Mouse (Mus musculus) neural tube, embryonic 14.5 days (tissue): ENCODE measurements at regions not wholly inside any gene's neighbourhood (a gene's known extent, or its start where the extent isn't known, plus 50 kb on each side); places are given as distances from the start of the nearest gene placed in this dataset.

Experiments
- ATAC-seq: fragments of 200-750 bp; cut with Nextera tagmentation; 2 replicates; pipeline ENCODE4 v1.8.0; 2017; ENCODE audit warnings: low read depth, mild to moderate bottlenecking, moderate TSS enrichment, moderate library complexity
- H3K27ac ChIP-seq: fragments of 300-500 bp; sonication (generic); 2 replicates; pipeline ENCODE4 v1.5.1; 2014; ENCODE audit warnings: low read depth, mild to moderate bottlenecking, control low read depth, low read length, moderate library complexity, mixed read lengths
- H3K27me3 ChIP-seq: fragments of 300-500 bp; sonication (generic); 2 replicates; pipeline ENCODE4 v1.6.1; 2014; ENCODE audit warnings: low read length; ENCODE audit not compliant: control insufficient read depth, insufficient read depth
- H3K36me3 ChIP-seq: fragments of 300-500 bp; sonication (generic); 2 replicates; pipeline ENCODE4 v1.6.1; 2014; ENCODE audit warnings: low read length, mixed read lengths; ENCODE audit not compliant: control insufficient read depth, insufficient read depth
- H3K4me1 ChIP-seq: fragments of 300-500 bp; sonication (generic); 2 replicates; pipeline ENCODE4 v1.6.1; 2014; ENCODE audit warnings: low read length; ENCODE audit not compliant: control insufficient read depth, insufficient read depth
- H3K4me2 ChIP-seq: fragments of 300-500 bp; sonication (generic); 2 replicates; pipeline ENCODE4 v1.6.1; 2014; ENCODE audit warnings: mild to moderate bottlenecking, low read depth, low read length, control low read depth
- H3K4me3 ChIP-seq: fragments of 300-500 bp; sonication (generic); 2 replicates; pipeline ENCODE4 v1.5.1; 2014; ENCODE audit warnings: low read depth, low read length, control low read depth, mixed read lengths
- H3K9ac ChIP-seq: fragments of 300-500 bp; sonication (generic); replicated peaks from 2 replicates; pipeline ENCODE4 v1.6.1; 2014; ENCODE audit warnings: low read depth, mild to moderate bottlenecking, control low read depth, low read length, mixed read lengths
- H3K9me3 ChIP-seq: fragments of 300-500 bp; sonication (generic); 2 replicates; pipeline ENCODE4 v1.6.1; 2016; ENCODE audit warnings: low read length; ENCODE audit not compliant: control insufficient read depth
- WGBS: fragments of 180-500 bp; shearing (Covaris S2); extraction: QIAGEN DNeasy Blood & Tissue Kit; methylation state at CpG from one replicate; pipeline ENCODE4 v1.1.7; 2014; 5-methylcytosine and 5-hydroxymethylcytosine counted together

GRCm38 (mm10) chr7:136813691-136814325 is 80.6 kb upstream of the Mgmt start:
- Histone ChIP-seq H3K4me2 (no peak overlapping the region), H3K27ac (no peak overlapping the region), H3K9ac (no peak overlapping the region), H3K4me3 (no peak overlapping the region), H3K36me3 (no peaks in the 10 kb centered on the region), H3K27me3 (no peaks in the 10 kb centered on the region), H3K4me1 (no peaks in the 10 kb centered on the region), H3K9me3 (no peaks in the 10 kb centered on the region)
- 81% methylated on average over 9 of the region's 9 CpGs for WGBS
- ATAC-seq, result no peak

GRCm38 (mm10) chr7:136814751-136815150 is 79.7 kb upstream of the Mgmt start:
- Histone ChIP-seq H3K4me3 (no peak overlapping the region), H3K36me3 (no peaks in the 10 kb centered on the region), H3K27me3 (no peaks in the 10 kb centered on the region), H3K4me2 (no peak overlapping the region), H3K27ac (no peak overlapping the region), H3K9me3 (no peaks in the 10 kb centered on the region), H3K4me1 (no peaks in the 10 kb centered on the region), H3K9ac (no peak overlapping the region)
- ATAC-seq, result no peak
- 76% methylated on average over 6 of the region's 6 CpGs for WGBS

- Histone ChIP-seq H3K27ac (no peak overlapping the region), H3K9me3 (no peaks in the 10 kb centered on the region), H3K4me3 (no peak overlapping the region), H3K4me1 (peaks cover 10% of the 10 kb centered on the region; the same call in 1 of the 2 replicates), H3K4me2 (no peak overlapping the region), H3K9ac (no peak overlapping the region), H3K27me3 (no peaks in the 10 kb centered on the region), H3K36me3 (no peaks in the 10 kb centered on the region)
- 66% methylated on average over 4 of the region's 4 CpGs for WGBS
- ATAC-seq, result no peak
Observed at GRCm38 (mm10) chr7:136820291-136820690, 74.1 kb upstream of the Mgmt start.

- peaks cover 20% of the 10 kb centered on the region; the same call in 1 of the 2 replicates for H3K4me1 ChIP-seq
- no peak overlapping the region for H3K9ac ChIP-seq
- WGBS, result 13% methylated on average over 16 of the region's 16 CpGs
- no peaks in the 10 kb centered on the region for H3K9me3 ChIP-seq
- no peak for ATAC-seq
- no peaks in the 10 kb centered on the region for H3K36me3 ChIP-seq
- no peaks in the 10 kb centered on the region for H3K27me3 ChIP-seq
- no peak overlapping the region; the same call in 1 of the 2 replicates for H3K27ac ChIP-seq
- H3K4me2 ChIP-seq, result peak overlapping the region; percentile 25
- no peak overlapping the region for H3K4me3 ChIP-seq
Observed at GRCm38 (mm10) chr7:136825647-136826046, 68.8 kb upstream of the Mgmt start.

- WGBS, result 73% methylated on average over 1 of the region's 1 CpGs
- Histone ChIP-seq H3K4me2 (no peak overlapping the region), H3K27ac (no peak overlapping the region), H3K9me3 (no peaks in the 10 kb centered on the region), H3K4me1 (peaks cover 12% of the 10 kb centered on the region; the same call in 1 of the 2 replicates), H3K36me3 (no peaks in the 10 kb centered on the region), H3K27me3 (no peaks in the 10 kb centered on the region), H3K4me3 (no peak overlapping the region), H3K9ac (no peak overlapping the region)
- no peak for ATAC-seq
Observed at GRCm38 (mm10) chr7:136829621-136830313, 64.6 kb upstream of the Mgmt start.

- no peak overlapping the region for H3K4me3 ChIP-seq
- 59% methylated on average over 7 of the region's 7 CpGs for WGBS
- H3K4me2 ChIP-seq, result no peak overlapping the region
- no peaks in the 10 kb centered on the region for H3K27me3 ChIP-seq
- no peak overlapping the region for H3K27ac ChIP-seq
- no peaks in the 10 kb centered on the region for H3K9me3 ChIP-seq
- no peak for ATAC-seq
- no peaks in the 10 kb centered on the region for H3K4me1 ChIP-seq
- H3K9ac ChIP-seq, result no peak overlapping the region
- no peaks in the 10 kb centered on the region for H3K36me3 ChIP-seq
Observed at GRCm38 (mm10) chr7:136832419-136832818, 62.0 kb upstream of the Mgmt start.

- Histone ChIP-seq H3K36me3 (no peaks in the 10 kb centered on the region), H3K4me3 (no peak overlapping the region), H3K27me3 (no peaks in the 10 kb centered on the region), H3K4me2 (no peak overlapping the region), H3K27ac (no peak overlapping the region), H3K9ac (no peak overlapping the region), H3K9me3 (no peaks in the 10 kb centered on the region), H3K4me1 (peaks cover 7% of the 10 kb centered on the region)
- 82% methylated on average over 5 of the region's 5 CpGs for WGBS
- ATAC-seq, result no peak
Observed at GRCm38 (mm10) chr7:136838971-136839370, 55.4 kb upstream of the Mgmt start.

- H3K27ac ChIP-seq, result no peak overlapping the region
- H3K4me1 ChIP-seq, result peaks cover 9% of the 10 kb centered on the region
- no peak overlapping the region for H3K4me2 ChIP-seq
- WGBS, result 61% methylated on average over 7 of the region's 7 CpGs
- no peaks in the 10 kb centered on the region for H3K27me3 ChIP-seq
- no peak overlapping the region for H3K4me3 ChIP-seq
- no peaks in the 10 kb centered on the region for H3K36me3 ChIP-seq
- ATAC-seq, result no peak
- no peak overlapping the region for H3K9ac ChIP-seq
- no peaks in the 10 kb centered on the region for H3K9me3 ChIP-seq
Observed at GRCm38 (mm10) chr7:136840224-136840623, 54.2 kb upstream of the Mgmt start.

GRCm38 (mm10) chr7:136842751-136843150 is 51.7 kb upstream of the Mgmt start:
- Histone ChIP-seq H3K4me1 (peaks cover 11% of the 10 kb centered on the region), H3K4me3 (no peak overlapping the region)

More at GRCm38 (mm10) chr7:136842751-136843150, 51.7 kb upstream of the Mgmt start:
- Histone ChIP-seq H3K27ac (no peak overlapping the region), H3K27me3 (no peaks in the 10 kb centered on the region), H3K9ac (no peak overlapping the region), H3K9me3 (no peaks in the 10 kb centered on the region), H3K4me2 (no peak overlapping the region), H3K36me3 (no peaks in the 10 kb centered on the region)
- ATAC-seq, result no peak
- WGBS, result 35% methylated on average over 7 of the region's 7 CpGs
